Mouse (Mus musculus) cerebellum, adult 9-10 months (tissue): ENCODE measurements around the gene Zfp941.

Experiments
- DNase-seq: peaks from one replicate; pipeline ENCODE4 v3.0.0; 2022

Gene Zfp941

GRCm38 (mm10) chr7:140821653-140822329, at the start of gene Zfp941:
Zfp941 (minus strand) TSS chr7:140822178.
- peak; percentile 90 for DNase-seq

- DNase-seq: no peak
These were observed 42.8 kb upstream of the Zfp941 start for GRCm38 (mm10) chr7:140864761-140865160.

- DNase-seq: no peak
These were observed 38.8 kb upstream of the Zfp941 start for GRCm38 (mm10) chr7:140860728-140861127.

DNA sequence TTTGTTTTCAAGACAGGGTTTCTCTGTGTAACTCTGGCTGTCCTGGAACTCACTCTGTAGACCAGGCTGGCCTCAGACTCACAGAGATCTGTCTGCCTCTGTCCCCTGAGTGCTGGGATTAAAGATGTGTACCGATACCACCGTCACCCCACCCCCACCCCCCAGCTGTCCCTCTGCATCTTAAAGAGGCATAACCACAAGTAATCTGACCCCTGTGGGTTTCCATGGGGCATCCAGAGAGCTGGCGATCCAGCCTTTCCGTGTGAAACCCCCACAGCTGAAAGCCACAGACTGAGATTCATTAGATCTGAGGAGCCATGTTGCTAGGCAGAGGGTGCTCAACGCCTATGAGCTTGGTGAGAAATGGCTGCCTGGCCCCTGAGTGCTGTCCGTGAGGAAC, 38.0 kb upstream of the Zfp941 start:
- DNase-seq: no peak

DNA sequence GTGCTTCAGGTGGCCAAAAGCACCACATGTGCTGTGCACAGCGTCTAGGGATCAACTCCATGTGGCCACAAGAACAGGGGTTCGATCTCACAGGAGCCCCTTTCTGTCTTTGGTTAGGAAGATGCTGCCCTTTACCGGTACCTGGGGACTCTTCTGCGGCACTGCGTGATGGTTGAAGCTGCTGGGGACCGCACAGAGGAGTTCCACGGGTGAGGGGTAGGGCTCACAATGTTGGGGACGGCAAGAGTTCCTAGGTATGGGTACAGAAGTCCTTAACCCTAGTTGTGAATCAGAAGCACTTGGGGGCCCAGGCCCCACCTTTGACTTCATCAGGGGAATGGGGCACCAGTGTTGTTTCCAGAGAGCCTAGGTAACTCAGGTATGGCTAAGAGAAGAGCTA, 36.8 kb upstream of the Zfp941 start:
- no peak for DNase-seq

DNA sequence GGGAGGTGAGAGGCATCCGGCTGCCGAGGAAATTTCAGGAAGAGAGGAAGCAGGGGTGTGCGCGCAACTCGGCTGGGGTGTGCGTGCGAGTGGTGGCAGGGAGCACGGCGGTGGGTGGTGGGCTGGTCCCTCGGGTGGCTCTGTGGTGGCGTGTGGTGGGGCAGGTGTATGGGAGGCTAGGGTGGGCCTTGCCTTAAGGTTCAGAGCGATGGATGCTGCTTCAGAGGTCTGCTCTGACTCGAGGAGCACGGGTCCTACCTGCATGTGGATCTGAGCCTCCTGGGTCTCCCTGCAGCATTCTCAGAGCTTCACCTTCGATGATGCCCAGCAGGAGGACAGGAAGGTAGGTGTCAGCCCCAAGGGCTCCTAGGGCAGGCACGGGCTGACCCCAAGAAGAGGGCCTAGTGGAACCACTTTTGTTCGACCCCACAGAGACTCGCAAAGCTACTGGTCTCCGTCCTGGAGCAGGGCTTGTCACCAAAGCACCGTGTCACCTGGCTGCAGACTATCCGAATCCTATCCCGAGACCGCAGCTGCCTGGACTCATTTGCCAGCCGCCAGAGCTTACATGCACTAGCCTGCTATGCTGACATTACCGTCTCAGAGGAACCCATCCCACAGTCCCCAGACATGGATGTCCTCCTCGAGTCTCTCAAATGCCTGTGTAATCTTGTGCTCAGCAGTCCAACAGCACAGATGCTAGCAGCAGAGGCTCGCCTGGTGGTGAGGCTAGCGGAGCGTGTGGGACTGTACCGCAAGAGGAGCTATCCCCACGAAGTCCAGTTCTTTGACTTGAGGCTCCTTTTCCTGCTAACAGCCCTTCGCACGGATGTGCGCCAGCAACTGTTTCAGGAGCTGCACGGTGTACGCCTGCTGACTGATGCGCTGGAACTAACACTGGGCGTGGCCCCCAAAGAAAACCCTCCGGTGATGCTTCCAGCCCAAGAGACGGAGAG, 35.9 kb upstream of the Zfp941 start, which contains the start of gene Bet1l:
TSS of gene Bet1l (minus strand) at position 28 of the 956 bp plus-strand sequence.
- DNase-seq: no peak

DNA sequence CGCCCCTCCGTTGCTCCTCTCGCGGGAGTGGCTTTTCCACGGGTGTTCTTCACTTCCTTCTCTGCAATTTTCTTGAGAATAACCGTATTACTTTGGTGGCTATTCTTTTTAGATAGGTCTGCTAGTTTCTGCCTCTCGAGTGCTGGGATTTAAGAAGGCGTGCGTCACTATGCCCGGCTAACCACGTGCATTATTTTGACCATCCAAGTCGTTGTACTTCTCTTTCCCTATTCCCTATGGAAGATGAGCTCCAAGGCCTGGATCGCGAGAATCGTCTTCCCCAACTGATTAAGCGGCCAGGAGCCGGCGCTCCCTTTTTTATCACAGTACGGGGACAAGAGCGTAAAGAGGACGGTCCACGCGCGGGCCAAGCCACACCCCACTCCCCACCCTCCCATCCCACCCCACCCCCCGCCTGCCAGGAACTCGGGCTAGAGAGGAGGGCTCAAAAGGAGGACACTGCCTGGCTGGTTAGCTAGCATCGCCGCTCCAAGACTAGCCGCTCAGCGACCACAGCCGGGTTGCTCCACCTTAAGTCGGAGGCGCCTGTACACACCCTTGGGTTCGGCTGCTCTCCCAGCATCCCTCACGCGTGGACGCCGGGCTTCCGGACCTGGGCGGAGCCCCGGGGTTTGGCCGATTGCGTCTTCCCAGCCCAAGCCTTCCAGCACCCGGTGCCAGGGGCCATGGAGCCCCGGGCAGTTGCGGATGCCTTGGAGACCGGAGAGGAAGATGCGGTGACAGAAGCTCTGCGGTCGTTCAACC, 35.0 kb upstream of the Zfp941 start, which contains the start of gene Ric8a:
TSS of gene Ric8a (plus strand) at position 173 of the 765 bp plus-strand sequence.
- DNase-seq: peak; percentile 87

DNA sequence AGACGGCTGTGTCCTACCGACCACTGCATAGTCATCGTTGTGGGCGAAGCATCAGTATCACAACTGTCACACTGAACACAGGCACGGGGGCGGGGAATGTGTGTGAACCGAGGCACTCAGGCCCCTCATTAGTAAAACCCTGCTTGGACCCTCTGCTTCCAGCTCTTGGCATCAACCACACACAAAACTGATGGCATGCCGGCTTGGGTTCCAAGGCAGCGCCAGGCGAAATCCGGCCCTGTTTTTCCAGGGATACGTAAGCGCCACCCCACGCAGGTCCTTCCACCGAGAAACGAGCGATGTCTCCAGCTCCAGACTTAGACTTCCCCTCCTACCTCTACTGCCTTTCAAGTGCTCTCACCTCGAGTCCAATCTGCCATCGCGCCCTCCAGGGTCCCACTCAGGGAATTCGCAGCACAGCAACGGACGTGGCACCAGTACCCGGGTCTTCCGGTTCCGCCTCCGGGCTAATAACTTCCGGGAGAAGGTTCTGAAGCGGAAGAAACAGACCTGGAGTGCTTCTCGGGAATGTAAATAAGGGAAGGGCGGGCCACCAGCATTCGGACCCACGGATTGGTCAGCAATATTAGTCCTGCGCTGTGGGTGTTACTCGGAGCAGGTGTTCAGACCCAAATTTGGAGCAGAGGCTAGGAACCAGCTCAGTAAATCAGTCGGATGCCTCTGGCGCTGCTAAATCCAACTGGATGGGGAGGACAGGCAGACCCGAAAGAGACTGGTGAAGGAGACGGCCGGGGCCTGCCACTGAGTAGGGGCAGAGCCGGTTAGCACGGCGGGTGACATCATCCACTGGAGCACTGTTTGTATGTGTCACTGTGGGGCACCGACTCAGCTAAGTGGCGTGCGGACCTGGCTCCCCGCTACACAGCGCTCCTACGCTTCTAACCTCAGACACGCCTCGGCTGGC, 34.1 kb upstream of the Zfp941 start, which contains the start of gene Gm45785:
TSS of gene Gm45785 (minus strand) at position 472 of the 925 bp plus-strand sequence.
- DNase-seq: peak; percentile 89

- no peak for DNase-seq
These were observed 33.2 kb upstream of the Zfp941 start for GRCm38 (mm10) chr7:140855181-140855580.

- DNase-seq: no peak
These were observed 32.5 kb upstream of the Zfp941 start for GRCm38 (mm10) chr7:140854483-140854882.

DNA sequence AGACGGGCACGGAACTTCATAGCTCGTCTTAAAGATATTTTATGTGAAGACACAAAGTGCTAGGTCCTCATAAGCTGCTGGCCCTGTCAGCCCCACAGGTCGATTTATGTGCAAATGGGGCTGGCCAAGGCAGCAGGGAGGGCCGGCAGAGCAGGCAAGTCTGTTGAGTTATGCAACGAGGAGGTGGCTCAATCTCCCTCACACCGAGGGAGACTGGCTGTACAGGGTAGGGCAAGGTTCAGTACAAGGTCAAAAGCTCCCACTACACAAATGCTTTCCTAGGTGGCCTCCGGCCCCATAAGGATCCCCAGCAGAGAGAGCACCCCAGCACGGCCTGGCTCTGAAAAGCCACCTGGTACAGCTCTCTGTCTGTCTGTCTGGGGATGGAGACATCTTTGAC, 31.4 kb upstream of the Zfp941 start:
- DNase-seq: no peak

- no peak for DNase-seq
These were observed 29.9 kb upstream of the Zfp941 start for GRCm38 (mm10) chr7:140851916-140852315.

DNA sequence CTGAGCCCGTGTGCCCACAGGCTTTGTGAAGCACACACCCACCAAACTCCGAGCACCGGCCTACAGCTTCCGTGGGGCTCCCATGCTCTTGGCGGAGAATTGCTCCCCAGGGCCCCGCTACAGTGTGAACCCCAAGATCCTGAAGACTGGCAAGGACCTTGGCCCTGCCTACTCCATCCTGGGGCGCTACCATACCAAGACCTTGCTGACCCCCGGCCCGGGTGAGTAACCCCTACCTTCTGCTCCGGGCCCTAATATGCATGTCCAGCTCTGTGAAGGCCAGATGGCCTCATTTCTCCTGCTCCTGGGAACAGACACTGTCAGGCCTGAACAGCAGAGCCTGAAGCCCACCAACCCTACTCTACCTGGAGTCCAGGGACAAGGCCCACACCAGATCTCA, 26.6 kb upstream of the Zfp941 start:
- no peak for DNase-seq

DNA sequence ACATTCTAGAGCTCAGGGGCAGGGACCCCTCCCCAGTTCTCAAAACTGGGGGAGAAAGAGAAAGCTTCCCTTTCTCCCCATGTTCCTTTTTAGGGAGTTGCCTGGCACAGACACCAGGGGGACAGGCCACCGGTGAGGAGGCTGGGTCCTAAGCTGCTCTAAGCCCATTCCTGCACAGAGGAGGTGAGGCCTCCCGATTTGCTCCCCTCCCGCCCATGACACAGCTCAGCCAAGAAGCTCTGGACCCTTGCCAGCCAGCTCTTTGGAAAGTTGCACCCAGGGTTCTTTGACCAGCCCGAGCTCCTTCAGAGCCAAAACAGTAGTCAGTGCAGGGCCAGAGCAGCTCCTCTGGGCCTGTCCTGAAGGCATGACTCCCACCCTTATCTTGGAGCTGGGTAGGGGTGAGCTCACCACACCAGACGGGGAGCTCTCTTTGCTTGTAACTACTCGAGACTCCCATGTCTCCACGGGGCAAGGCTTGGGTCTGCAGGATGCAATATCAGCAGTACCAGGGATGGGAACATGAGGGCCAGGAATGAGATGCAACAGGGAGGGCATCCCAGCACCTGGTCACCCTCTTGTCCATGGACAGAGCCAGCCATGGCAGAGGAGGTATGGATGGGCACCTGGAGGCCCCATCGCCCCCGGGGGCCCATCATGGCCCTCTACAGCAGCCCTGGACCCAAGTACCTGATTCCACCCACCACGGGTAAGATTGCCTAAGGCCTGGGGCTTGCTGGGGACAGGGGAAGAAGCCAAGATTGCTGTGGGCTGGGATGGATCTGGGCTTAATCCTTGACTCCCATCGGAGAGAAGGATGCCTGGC, 26.0 kb upstream of the Zfp941 start, which contains the start of gene Odf3:
TSS of gene Odf3 (plus strand) at position 51 of the 826 bp plus-strand sequence.
- no peak for DNase-seq

DNA sequence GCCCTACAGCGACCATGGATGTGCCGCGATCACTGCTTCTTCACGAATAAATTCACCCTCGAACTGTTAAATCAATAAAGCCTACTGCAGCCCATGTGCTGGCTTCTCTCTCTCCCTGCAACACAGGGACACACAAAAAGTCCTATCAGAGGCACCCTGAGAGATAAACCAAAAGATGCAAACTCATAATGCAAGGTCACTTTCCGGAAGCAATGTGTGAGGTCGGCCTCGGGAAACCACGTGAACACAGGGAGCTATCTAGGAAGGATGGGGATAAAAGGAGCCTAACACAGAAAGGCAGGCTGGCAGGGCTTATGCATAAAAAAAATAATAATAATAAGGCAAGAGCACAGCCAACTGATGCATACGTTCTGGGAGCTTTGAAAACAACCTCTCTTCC, 24.7 kb upstream of the Zfp941 start:
- no peak for DNase-seq

DNA sequence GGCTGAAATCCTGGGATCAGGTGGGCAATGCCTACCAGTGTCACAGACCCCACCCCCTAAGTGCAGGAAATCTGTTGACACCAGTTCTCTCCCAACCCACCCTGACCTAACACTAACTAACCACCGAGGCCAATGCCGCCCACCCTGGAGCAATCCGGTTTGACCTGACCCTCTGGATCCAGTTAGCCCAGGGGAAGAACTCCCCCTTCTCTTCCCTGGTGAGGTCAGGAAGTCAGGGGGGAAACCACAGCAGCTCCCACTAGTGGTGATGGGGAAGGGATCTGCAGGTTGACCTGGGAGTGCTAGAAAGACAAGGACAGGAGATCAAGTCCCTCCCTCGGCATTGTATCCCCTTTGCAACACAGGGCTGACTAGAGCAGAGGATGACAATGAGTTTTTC, 23.7 kb upstream of the Zfp941 start:
- DNase-seq: no peak

GRCm38 (mm10) chr7:140844905-140845665, 23.1 kb upstream of the Zfp941 start, which contains the start of gene Scgb1c1:
Scgb1c1 (plus strand) TSS chr7:140845547.
- peak; percentile 88 for DNase-seq

DNA sequence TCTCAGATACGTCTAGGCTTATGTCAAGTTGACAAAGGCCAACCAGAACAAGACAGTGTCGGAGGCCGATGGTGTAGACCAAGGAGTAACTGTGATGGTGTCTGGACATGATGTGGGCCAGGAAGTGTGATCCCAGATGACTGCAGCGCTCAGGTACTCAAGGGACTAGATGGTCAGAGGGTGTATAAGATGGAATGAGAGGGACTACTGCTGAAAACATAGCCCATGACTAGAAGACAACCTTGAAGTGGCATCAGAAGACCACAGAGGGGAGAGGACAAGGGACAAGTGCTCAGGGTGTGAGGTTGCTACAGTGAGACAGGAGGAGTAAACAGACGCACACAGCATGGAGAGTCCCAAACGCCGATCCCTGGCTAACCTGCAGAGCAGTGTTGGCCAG, 21.8 kb upstream of the Zfp941 start:
- no peak for DNase-seq

DNA sequence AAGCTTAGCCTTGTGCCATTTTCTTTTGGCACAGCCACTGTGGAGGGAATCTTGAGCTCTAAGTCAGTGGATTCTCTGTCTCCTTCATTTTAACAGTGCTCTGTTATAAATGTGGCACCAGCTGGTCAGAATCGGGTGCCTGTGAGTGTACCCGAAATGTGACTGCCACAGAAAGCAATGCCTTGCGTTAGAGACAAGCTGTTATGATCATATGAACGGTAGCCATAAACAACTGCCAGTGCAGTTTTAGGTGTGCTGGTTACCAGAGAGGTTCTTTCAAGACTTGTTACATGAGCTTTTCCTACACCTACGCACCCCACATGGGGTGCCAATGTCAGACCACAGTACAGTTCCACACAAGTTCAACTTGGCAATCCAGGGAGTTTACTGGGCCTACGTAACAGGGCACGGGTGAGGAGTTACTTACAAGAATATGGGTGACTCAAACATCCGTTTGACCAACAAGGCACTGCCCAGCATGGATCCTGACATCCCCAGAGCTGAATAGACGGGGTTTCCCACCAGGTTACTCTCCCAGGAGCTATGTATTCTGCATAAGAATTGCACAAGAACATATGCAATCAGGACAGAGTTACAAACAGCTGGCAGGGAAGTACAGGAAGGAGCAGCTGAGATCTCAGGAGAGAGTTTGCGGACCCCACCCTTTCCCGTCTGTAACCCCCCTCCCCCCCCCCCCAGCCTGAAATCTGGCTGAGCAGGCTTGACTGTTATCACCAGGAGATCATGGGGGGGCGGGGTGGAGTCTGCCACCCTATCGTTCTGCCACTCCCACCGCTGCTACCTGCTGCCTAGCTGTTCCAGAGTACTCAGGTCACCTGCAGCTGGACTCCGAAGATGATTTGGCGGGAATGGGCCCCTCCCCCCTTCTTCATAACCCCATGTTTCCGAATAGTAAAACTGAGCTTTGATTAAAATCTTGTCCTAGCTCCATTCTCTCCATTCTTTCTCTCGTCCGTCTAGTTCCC, 19.1 kb upstream of the Zfp941 start:
- no peak for DNase-seq
